Mouse (Mus musculus) gastrocnemius, postnatal 25 days (tissue): ENCODE results near the gene Lrrc4b. TPM values are rescaled to one million over a fixed set of nuclear protein-coding genes. Genes with fewer than 3 reads are reported as not detected.

Experiments
- DNase-seq: peaks from one replicate; pipeline ENCODE4 v3.0.0; 2022
- total RNA-seq, 2 experiments: library from RNA; stranded (reverse); gene quantifications; 1 replicate in 1 of 2; 2 replicates in 1 of 2; pipeline ENCODE4 v1.2.3; 2021

Gene Lrrc4b
- total RNA-seq, 2 experiments from 2014 or later, result 0.24 to 0.43 TPM

DNA sequence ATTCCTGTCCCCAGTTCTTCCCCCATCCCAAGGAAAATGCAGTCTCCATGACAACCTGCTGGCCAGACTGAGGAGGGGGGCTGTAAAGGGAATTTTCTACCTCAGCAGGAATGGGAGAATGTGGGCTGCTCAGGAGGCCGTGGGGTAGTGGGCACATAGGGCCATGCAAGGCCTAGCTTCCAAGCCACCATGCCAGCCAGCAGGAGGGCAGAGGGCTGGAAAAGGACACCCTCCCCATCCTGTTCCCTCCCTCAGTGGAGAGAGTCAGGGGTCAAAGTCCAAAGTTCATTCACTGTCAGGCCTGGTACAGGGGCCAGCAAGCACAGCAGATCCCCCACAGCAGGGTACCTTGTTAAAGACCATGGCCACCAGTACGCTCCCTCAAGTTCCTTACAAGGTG lies 36.3 kb downstream of the Lrrc4b start, which contains the start of gene Aspdh:
TSS of gene Aspdh (plus strand) at position 281 of the 400 bp plus-strand sequence.
- no peak for DNase-seq

DNA sequence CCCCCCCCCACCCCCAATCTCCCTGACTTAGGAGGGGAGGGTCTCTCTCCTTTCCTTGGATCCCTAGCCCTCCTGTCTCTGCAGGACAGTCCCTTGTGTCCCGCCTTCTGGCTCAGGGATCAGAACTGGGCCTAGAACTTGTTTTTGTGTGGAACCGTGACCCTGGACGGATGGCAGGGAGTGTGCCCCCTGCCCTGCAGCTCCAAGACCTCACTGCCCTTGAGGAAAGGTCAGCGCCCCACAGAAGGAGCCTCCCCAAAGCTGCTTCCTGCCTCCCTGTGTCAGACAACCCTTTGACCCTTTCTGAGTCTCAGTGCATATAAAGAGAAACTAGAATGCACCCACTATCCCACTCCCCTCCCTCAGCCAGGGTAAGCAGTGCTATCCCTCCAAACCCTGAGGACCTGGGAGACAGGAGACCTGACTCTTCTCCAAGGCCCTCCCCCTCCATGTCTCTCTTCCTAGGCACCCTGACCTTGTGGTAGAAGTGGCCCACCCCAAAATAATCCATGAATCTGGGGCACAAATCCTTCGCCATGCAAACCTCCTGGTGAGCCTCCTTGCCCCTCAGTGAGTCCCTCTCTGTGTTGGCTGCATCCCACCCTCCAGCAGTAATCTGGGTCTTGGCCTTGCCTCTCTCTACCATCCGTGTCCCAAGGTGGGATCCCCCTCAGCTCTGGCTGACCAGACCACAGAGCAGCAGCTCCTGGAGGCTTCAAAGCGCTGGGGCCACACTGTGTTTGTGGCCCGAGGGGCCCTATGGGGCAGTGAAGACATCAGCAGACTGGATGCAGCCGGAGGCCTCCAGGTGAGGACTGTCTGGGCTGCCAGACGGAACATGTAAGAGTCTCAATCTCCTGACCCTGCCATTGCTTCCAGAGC lies 37.4 kb downstream of the Lrrc4b start:
- no peak for DNase-seq

DNA sequence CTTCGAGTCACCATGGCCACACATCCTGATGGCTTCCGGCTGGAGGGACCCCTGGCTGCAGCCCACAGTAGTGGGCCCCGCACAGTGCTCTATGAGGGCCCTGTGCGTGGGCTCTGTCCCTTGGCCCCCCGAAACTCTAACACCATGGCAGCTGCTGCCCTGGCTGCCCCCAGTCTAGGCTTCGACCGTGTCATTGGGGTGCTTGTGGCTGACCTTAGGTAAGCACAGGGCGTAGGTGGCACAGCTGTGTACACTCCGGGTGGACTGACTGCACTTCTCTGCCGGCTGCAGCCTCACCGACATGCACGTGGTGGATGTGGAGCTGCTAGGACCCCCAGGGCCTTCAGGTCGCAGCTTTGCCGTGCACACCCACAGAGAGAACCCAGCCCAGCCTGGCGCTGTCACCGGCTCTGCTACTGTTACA lies 38.1 kb downstream of the Lrrc4b start:
- DNase-seq, result no peak

DNA sequence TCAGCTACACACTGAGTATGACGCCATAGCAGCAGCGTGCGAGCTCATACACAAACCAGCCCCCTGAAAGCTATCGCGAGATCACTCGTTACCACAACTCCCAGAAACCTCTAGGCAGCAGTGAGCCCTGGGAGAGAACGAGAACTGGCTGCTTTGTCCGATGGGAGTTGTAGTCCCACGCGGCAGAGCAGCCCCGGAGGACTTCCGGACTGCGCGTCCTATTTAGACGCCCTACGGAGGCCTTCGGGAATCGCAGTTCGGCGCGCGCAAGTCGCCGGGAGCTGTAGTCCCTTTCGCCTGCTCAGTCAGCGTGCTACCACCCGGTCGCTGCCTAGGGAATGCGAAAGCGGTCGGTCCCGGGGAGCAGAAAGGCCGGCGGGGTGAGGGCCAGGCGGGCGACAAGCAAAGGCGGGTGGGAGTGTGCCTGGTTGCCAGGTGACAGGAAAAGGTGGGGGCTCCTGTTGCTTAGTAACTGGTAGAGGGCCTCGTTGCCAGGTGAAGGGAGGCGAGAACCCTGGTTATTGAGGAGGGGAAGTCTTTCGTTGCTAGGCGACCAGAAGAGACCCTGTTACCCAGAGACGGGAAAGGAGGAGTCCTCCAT lies 39.1 kb downstream of the Lrrc4b start, which contains the start of gene Josd2:
TSS of gene Josd2 (plus strand) at position 170 of the 601 bp plus-strand sequence.
- peak; percentile 97 for DNase-seq

DNA sequence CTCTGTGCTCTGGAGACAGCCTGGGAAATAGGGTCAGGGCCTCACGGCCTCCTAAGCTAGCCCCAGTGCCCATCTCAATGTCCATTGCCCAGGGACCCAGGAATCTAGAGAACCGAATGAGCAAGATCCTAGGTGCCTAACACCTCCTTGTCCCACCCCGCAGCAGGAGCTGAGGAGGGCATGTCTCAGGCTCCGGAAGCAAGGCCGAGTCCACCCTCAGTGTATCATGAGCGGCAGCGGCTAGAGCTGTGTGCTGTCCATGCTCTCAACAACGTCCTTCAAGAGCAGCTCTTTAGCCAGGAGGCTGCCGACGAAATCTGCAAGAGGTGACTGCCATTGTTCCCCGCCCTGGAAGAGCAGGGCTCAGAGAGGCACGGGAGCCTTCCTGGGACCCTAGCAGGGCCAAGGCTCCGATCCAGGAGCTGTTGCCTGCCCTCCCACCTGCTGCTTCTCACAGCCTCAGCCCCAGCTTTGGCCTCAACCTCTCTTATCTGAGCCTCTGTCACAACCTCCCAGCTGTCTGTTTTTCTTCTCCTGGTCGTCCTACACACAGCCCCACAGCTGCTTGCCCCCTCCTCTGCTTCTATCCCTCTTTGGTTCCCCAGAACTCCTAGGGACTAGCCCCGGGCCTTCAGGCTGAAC lies 39.9 kb downstream of the Lrrc4b start:
- no peak for DNase-seq

DNA sequence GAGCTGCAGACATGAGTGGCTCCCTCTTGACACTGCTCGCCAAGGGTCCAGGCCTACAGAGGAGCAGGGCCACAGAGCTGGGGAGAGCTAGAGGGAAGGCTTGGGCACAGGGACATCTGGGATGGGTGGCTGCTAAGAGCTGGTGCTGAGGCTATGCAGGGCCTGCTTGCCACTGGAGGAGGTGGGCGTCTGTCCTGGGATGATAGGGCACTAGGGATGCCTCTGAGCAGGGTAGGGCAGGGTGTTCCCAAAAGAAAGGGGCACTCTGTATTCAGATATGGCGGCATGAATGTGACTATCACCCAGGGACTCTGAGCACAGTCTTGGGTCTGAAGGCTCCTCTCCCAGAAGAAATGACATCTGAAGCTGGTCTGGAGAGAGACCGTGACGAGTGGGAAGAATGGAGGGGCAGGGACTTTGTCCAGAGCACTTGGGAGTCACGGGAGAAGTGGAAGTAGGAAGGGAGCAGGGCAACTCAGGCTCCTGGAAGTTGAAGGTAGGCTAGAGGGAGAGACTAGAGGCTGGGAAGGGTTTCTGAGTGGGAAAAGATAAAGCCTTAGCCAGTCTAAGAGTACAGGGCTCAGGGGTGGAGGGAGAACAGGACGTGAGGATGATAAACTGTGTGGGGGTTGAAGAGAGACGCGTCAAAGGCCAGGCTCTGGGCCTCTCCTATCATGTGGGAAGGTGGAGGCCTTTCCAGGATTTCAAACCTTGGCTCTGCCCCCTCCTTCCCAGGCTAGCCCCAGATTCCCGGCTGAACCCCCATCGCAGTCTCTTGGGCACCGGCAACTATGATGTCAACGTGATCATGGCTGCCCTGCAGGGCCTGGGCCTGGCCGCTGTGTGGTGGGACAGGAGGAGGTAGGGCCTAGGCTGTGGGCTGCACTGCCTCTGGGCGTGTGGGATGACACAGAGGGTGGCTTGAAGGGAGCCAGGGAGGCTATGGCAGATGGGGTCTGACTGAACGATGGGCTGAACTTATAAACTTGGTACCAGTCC lies 41.2 kb downstream of the Lrrc4b start:
- DNase-seq, result no peak

DNA sequence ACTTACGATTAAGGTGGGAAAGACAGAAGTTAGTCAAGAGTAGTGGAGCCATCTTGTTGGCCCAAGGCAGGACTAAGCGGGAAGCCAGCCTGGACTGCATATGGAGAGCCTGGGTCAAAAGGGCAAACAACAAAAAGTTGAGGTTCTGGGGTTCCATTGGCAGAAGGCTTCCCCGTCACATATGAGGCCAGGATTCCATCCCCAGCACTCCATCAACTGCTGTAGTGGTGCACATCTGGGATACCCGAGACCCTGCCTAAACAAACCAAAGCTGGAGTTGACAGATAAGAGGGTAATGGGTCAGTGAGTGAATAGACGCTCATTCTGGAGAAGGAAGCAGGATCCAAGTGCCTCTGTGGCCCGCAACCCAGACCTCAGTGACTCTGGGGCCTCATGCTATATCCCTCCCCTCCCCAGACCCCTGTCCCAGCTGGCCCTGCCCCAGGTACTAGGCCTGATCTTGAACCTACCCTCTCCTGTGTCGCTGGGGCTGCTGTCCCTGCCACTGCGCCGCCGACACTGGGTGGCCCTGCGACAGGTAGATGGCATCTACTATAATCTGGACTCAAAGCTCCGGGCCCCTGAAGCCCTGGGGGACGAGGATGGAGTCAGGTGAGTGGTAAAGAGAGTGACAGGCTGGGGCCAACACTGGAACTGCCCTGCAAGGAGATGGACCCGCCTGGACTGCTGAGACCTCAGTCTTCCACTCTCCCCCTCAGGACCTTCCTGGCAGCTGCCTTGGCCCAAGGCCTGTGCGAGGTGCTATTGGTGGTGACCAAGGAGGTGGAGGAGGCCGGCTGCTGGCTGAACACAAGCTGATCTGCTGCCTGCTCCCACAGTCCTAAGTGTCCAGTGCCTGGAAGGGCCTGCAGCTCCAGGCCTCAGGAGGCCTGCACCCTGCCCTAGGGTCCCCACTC lies 42.1 kb downstream of the Lrrc4b start:
- DNase-seq, result no peak

DNA sequence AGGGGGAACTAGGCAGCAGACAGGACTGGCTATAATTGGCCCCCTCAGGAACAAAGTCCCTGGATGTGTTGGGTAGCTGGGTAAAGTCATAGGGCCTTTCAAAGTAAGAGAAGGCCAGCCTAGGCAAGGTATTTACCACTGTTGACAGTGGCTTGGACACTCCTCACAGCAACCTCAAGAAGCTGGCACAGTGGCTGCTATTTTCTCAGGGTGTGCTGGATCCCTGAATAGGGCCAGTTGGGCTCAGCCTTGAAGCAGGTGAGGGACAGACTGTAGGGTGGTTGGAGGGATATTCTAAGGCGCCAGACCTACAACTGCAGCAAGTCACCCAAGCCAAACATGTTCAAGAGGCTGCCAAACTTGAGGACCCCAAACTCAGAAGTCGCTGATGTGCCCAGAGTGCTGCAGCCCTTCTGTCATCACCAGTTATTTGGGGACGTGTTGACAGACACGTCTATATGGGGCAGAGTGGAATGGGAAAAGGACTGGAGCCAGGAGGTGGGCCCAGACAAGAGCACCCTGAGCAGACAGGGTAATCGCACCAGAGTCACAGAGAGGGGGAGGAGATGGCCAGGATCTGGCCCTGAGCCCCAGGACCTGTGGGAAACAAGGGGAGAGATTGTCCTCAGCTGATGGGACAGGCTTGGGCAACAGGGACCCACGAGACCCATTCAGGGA lies 43.2 kb downstream of the Lrrc4b start:
- peak; percentile 70 for DNase-seq

DNA sequence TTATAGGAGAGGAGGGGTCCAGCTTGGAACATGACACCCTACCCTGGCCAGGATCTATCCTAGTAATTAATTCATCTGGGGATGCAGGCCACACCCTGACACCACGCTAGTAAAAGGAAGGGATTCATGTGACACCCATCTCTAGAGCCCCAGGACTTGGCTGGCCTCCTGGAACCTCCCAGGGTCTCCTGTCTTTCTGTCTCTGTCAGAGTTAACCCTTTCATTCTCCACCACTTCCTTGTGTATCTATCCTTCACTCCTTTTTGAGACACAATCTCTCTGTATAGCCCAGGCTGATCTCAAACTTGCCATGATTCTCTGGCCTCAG lies 43.7 kb downstream of the Lrrc4b start:
- no peak for DNase-seq

DNA sequence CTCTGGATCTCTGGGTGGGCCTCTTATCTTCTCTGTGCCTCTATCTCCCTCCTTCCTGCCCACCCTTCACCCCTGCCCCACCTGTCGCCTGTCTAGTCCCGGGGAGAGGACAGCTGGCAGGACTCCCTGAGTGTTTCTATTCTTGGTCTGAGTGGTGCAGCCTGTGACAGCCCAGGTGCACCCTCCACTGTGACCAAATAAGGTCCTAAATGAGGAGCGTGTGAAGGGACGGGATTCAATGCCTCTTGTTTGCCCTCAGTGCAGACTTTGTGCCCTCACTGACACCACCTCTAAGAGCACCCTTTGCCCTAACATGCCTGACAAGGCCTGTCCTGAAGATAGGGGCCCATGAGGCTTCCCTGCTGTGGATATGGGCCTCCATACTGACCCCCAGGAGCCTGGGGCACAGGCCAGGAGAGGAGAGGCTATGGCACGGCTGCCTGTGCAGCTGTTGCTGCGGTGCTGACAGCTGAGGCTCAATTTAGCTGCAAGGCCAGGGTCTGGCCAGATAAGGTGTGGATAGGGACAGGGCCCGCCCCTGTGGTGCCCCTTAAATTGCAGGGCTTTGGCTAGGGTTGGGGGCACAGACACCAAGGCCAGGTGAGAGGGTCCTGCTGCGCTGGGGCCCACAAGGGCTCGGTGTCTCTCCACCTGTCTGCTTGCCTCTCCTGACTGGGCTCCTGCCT lies 44.3 kb downstream of the Lrrc4b start:
- DNase-seq, result peak; percentile 83

DNA sequence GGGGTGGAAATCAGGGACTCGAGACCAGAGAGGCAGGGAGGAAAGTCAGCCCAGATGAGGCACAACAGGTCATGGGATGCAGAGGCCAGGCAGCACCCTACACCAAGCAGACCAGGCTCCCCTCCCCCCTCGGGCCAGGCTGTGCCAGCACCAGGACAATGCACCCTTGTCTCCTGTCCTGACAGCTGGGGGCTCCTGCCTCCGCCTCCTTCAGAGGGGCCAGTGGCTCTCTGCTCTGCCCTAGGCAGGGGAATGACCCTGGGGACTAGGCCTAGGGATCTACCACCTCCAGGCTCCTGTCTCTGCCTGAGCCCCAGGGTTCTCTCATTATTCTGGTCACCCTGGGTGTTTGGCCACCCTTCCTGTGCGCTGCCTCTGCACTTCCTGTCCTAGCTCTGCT lies 45.6 kb downstream of the Lrrc4b start:
- DNase-seq, result peak; percentile 78

DNA sequence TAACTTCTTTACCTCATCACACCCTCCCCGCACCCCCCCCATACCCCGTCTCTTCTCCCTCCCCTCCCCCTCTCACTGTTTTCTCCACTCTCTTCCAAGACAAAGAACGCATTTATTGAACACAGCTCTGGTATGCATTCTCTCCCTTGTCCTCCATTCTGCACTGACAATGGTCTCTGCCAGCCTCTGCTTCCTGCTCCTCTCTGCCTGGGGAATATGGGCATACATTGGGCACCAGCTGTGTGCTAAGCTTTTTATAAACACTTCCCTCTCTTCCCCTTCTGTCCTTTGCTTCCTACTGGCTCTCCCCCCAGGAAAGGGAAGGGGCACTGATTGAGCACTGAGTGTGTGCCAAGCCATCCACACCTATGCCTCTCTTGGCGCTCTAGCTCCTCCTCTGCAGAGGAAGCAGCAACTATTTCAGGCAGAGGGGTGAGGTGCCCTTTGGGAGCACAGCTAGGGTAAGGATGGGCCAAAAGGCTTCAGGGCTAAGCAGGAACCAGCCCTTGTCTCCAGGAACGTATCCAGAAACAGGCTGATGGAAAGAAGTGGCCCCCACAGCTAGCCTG lies 46.3 kb downstream of the Lrrc4b start:
- DNase-seq, result no peak

DNA sequence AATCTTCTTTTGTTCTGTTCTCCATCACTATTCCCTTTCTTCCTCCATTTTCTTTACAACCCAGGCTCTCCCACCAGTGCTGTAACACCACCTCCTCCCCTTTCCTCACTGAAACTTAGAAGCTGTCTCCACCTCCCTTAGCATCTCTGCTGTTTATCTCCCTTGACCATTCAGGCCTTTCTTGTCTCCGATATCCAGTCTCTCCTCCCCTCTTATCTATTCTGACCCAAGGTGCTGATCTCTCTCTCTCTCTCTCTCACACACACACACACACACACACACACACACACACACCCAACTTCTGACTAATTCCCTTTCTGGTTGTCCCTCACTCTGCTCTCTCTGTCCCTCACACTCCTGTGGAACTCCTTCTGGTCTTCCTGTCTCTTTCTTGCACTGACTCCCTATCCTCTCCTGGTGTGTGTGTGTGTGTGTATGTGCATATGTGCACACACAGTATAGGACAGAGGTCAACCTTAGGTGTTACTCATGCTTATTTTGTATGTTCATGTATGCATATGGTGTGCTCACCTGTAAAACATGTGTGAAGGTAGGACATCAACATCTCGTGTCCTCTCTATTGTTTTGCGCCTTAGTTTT lies 54.1 kb downstream of the Lrrc4b start:
- no peak for DNase-seq

DNA sequence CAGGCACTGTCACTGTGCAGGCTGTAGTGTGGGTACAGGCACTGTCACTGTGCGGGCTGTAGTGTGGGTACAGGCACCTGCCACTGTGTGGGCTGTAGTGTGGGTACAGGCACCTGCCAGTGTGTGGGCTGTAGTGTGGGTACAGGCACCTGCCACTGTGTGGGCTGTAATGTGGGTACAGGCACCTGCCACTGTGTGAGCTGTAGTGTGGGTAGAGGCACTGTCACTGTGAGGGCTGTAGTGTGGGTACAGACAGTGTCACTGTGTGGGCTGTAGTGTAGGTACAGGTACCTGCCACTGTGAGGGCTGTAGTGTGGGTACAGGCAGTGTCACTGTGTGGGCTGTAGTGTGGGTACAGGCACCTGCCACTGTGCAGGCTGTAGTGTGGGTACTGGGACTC lies 55.3 kb downstream of the Lrrc4b start:
- DNase-seq, result no peak

DNA sequence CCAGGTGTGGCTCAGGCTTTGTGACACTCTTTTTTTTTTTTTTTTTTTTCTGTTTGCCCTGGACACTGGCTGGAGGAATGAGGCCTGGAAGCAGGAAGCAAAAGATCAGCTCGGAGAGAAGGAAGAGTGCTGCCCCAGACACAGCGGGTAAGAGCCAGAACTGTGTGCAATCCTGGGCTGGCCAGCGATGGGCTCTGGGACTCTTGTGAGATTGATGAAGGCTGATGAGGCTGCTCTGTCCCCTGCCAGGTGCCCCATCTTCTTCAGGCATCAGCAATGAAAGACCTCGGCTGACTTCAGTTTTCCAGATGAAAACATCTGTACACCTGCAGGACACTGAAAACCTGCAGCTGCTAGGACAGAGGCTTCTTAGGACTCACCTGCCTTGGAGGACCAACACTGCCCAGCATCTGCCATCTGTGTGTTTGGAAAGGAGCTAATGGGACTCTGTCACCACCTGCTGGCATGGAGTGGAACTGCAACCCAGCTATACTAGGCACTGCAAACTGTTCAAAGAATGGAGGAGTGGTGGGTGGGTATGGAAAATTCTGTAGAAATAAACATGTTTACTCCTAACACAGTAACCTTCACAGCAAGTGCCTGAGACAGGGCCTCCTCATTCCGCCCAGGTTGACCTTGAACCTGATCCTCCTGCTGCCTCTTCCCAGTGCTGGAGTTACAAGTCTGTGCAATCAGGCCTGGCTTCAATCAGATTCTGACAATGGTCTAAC lies 56.2 kb downstream of the Lrrc4b start:
- peak; percentile 20 for DNase-seq

DNA sequence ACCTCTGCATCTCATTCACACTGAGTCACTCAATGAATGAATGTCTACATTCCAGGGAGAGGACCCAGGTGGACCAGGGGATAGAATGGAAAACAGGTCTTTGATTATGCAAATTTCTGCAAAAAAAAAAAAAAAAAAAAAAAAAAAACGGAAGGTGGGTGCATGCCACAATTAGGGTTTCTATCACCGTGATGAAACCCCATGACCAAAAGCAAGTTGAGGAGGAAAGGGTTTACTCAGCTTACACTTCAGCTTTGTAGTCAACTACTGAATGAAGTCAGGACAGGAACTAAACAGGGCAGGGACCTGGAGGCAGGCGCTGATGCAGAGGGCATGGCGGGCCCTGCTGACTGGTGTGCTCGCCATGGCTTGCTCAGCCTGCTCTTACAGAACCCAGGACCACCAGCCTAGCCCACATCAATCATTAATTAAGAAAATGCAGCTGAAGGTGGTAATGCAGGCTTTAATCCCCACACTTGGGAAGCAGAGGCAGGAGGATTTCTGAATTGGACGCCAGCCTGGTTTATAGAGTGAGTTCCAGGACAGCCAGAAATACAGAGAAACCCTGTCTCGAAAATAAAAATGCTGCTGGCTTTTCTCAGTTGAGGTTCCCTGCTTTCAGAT lies 56.9 kb downstream of the Lrrc4b start:
- no peak for DNase-seq

DNA sequence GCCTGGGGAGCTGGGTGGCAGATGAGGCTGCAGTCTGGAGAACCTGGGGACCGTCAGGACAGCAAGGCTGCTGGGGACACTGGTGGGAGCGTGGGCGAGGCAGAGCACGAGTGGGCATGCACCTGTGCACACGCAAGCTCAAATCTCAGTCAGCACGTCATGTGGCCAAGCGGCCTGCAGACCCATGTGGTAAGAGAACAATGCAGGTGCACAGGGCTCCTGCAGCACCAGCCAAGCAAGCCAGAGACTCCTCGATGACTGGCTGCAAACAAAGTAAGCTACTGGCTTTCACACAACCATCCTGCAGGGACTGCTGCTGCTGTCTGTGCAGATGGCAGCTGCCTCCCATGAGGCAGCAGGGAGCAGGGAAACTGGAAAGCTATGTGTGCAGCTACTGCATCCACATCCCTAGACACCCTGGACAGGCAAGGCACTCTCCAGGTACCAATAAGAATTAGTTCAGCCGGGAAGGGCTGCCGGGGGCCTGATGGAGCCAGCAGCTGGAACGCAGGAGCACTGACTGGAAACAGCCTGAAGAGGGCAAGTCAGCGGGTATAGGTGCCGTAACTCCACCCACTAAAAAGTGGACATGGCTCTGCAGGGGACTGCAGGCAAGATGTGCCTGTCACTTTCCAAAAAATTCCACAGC lies 58.2 kb downstream of the Lrrc4b start:
- no peak for DNase-seq
